Mouse (Mus musculus) cerebellum, adult 8-10 months (tissue): Measurements from ENCODE around the gene Traf7.

Experiments
- DNase-seq: peaks from one replicate; pipeline ENCODE4 v3.0.0; 2022

Traf7 gene

DNA sequence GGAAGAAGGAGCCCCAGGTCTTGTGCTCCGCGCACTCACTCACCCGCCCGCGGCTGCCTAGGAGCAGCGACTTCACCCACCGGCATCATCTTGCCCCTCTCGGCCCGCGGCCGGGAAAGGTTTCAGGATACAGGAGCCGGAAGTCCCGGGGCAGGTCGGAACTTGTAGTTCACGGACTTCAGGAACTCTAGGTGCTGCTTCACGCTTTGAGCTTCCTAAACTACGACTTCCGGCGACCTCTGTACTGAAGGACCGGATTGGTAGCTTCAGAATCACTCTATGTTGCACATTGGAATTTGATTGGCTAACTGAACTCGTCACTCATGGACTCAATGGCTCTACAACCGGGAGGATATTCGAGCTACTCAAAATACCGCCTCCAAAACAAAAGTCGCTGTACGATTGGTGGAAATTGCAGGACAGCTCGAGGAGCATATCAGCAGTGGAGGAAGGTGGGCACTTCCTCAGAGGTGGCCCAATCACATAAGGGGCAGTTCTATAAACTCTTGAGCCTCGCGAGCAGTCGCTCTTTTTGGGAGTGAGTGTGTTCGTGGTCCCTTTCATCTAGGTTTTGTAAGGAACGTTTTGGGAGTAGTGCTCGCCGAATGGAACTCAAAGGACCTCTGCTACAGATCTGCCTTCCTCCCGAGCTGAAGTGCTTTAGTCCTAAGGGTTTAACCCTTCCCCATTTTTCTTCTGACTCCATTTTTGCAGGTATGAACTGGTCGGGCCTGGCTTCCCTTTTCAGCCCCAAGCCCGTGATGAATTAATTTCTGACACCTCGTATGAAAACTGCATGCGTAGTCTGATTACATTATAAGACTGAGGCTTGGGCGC is at the start of gene Traf7:
Gene Traf7 (minus strand): TSS at position 216 of the 837 bp plus-strand sequence.
- peak; percentile 89 for DNase-seq

DNA sequence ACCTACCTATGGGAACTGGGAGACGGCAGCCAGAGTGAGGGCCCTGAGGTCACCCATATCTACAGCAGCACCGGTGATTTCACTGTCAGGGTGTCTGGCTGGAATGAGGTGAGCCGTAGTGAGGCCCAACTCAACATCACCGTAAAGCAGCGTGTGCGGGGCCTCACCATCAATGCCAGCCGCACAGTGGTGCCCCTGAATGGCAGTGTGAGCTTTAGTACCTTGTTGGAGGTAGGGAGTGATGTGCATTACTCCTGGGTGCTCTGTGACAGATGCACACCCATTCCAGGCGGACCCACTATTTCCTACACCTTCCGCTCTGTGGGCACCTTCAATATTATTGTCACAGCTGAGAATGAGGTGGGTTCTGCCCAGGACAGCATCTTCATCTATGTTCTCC is 46.1 kb upstream of the Traf7 start:
- DNase-seq: no peak

GRCm38 (mm10) chr17:24572651-24573245 is 45.0 kb upstream of the Traf7 start:
- DNase-seq: no peak

GRCm38 (mm10) chr17:24569837-24570236 is 42.1 kb upstream of the Traf7 start:
- DNase-seq: no peak

GRCm38 (mm10) chr17:24567034-24567779 is 39.5 kb upstream of the Traf7 start:
- no peak for DNase-seq

- DNase-seq: no peak
These were observed 38.1 kb upstream of the Traf7 start for GRCm38 (mm10) chr17:24565792-24566191.

DNA sequence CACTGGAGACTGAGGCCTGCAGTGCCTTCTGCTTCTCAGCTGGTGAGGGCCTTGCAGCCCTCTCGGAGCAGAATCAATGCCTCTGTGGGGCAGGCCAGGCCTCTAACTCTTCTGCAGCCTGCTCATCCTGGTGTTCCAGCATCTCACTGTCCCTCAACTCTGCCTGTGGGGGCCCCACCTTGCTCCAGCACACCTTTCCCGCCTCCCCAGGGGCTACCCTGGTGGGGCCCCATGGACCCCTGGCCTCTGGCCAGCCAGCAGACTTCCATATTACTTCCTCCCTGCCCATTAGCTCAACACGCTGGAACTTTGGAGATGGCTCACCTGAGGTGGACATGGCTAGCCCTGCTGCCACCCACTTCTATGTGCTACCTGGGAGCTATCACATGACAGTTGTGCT is 37.4 kb upstream of the Traf7 start:
- no peak for DNase-seq

- DNase-seq: no peak
These were observed 36.7 kb upstream of the Traf7 start for GRCm38 (mm10) chr17:24564422-24564821.

GRCm38 (mm10) chr17:24563638-24564037 is 35.9 kb upstream of the Traf7 start:
- DNase-seq: no peak

GRCm38 (mm10) chr17:24561592-24561991 is 33.9 kb upstream of the Traf7 start:
- DNase-seq: no peak

DNA sequence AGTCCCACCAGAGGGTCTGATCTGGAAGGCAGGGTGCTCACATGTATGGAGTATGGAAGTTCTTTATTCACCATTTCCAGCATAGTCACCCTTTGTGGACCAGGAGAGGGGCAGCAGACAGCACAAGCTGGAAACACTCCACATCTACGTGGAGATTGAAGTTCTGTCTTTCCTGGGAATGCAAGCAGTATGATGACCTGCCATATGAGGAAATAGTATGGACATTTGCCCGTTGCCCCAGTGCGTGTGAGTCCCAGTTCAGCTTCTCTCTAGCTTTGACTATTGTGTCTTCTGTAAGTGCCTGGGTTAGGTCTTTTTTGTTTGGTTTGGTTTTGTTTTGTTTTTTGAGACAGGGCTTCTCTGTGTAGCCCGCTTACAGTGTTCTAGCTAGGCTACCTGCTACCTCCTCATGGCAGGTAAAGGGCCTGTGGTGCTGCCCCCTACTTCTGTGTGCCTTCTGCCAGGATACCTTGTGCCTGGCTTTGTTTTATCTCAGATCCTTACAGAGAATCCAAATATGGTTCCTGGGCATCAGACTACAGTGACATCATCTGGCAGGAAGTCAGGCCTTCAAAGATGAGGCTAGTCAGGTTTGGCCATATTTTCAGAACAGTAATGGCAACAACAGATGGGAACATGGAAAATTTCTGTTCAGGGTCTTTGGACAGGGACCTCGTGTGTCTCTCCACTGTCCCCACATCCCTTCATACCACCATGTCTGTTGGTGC is 32.7 kb upstream of the Traf7 start:
- DNase-seq: peak; percentile 63

GRCm38 (mm10) chr17:24559146-24559545 is 31.4 kb upstream of the Traf7 start:
- no peak for DNase-seq

- DNase-seq: no peak
These were observed 30.9 kb upstream of the Traf7 start for GRCm38 (mm10) chr17:24558600-24559099.

- DNase-seq: no peak
These were observed 29.4 kb upstream of the Traf7 start for GRCm38 (mm10) chr17:24557091-24557490.

- no peak for DNase-seq
These were observed 23.3 kb upstream of the Traf7 start for GRCm38 (mm10) chr17:24551050-24551444.

- peak; percentile 78 for DNase-seq
These were observed 22.8 kb upstream of the Traf7 start for GRCm38 (mm10) chr17:24550416-24551049.

GRCm38 (mm10) chr17:24549618-24550415 is 22.1 kb upstream of the Traf7 start, which contains the start of gene Pkd1:
Pkd1 (plus strand) TSS chr17:24549834.
- DNase-seq: peak; percentile 99

DNA sequence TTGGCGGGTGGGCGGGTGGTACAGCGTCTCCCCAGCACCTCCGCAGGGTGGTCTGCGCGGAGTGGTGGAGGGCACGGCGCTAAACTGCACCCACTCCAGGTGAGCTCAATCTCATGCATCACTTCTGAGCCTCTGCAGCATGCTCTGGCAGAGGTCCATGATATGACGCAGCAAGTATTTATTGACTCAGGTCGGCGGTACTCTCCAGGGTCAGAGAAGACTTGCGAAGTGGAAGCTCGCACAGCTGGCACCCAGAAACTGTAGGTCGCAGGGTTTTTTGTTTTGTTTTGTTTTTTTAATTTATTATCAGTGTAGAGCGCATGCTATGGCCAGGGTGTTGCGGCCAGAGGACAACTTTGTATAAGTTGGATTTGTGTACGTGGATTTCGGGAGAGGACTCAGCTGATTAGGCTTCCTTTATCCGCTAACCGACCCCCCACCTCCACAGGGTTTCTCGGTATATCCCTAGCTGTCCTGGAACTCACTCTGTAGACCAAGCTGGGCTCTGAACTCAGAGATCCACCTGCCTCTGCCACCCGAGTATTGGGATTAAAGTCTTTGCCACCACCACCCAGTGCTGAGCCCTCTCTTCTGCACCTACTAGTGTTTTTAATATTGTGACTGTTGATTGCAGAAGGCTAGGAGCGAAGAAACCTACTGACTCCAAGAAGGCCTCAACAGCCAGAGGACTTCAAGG is 21.3 kb upstream of the Traf7 start:
- peak; percentile 81 for DNase-seq

- DNase-seq: peak; percentile 46
These were observed 20.7 kb upstream of the Traf7 start for GRCm38 (mm10) chr17:24548435-24548834.

DNA sequence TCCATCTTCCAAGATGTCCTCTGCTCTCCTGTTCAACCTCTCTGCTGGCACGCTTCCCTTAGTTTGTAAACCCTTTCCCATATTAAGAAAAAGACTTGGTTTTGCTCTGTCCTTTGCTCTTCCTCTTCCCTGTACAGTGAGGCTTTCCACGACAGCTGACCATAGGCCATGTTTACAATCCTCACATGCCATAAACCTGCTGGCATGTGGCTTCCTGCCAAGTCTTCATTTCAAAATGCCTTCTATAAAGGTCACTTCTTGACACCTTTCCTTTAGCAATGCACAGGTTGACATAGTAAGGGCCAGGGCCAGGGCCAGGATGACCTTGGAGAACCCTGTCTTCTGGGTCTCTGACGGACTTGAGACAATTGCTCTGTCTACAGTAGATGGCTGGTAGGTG is 18.5 kb upstream of the Traf7 start:
- DNase-seq: no peak

DNA sequence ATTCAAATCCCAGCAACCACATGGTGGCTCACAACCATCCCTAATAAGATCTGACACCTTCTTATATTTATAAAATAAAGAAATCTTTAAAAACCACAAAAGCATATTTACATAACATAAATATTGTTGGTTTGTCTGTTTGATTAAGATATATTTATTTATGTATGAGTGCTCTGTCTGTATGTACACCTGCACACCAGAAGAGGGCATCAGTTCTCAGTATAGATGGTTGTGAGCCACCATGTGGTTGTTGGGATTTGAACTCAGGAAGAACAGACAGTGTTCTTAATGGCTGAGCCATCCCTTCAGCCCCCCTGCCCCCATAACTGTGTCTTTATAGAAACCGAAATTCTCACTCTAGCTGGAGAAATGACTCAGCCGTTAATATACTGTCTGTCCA is 17.5 kb upstream of the Traf7 start:
- DNase-seq: no peak
